Mouse (Mus musculus) liver, adult 2 months (tissue): ENCODE results near the gene Nr4a3.

Experiments
- CTCF ChIP-seq: fragments of 200-500 bp; IDR thresholded peaks from 2 replicates; pipeline ENCODE4 v1.5.1; 2011; ENCODE audit warnings: low read depth, low read length, control low read depth
- POLR2A ChIP-seq: fragments of 200-500 bp; IDR thresholded peaks from 2 replicates; pipeline ENCODE4 v1.6.1; 2011; ENCODE audit warnings: low read length, control low read depth; ENCODE audit not compliant: insufficient read depth; ENCODE audit errors: extremely low read depth

- TF ChIP-seq POLR2A, result no peak
- no peak for TF ChIP-seq CTCF
These were observed 2.3 kb downstream of the Nr4a3 start for GRCm38 (mm10) chr4:48047136-48047765.
